Mouse (Mus musculus) forebrain, embryonic 11.5 days (tissue): ENCODE data around the gene Gm26602. TPM values are rescaled to one million over a fixed set of nuclear protein-coding genes. Genes with fewer than 3 reads are reported as not detected.
"Not testable (repeated sequence)": the region's sequence is repeated elsewhere in the genome, so short reads cannot be mapped to it uniquely, and the experiment has no call there.

Source experiments
- ATAC-seq: fragments of 200-750 bp; cut with Nextera tagmentation; replicated peaks from 2 replicates; pipeline ENCODE4 v1.8.0; 2017; ENCODE audit warnings: moderate TSS enrichment; ENCODE audit not compliant: low FRiP score
- DNase-seq: peaks from one replicate; pipeline ENCODE4 v3.0.0-alpha.2; 2017; ENCODE audit warnings: low spot score
- H3K27ac ChIP-seq: fragments of 300-500 bp; sonication (generic); 2 replicates; pipeline ENCODE4 v1.5.1; 2014; ENCODE audit warnings: low read depth, low read length
- H3K27me3 ChIP-seq: fragments of 300-500 bp; sonication (generic); 2 replicates; pipeline ENCODE4 v1.6.1; 2014; ENCODE audit warnings: mild to moderate bottlenecking, low read length, mixed read lengths; ENCODE audit not compliant: control insufficient read depth, insufficient read depth
- H3K36me3 ChIP-seq: fragments of 300-500 bp; sonication (generic); 2 replicates; pipeline ENCODE4 v1.6.1; 2014; ENCODE audit warnings: mild to moderate bottlenecking, low read length, moderate library complexity, mixed read lengths; ENCODE audit not compliant: control insufficient read depth, insufficient read depth
- H3K4me1 ChIP-seq: fragments of 300-500 bp; sonication (generic); replicated peaks from 2 replicates; pipeline ENCODE4 v1.6.1; 2014; ENCODE audit warnings: low read length, mixed read lengths; ENCODE audit not compliant: control insufficient read depth, insufficient read depth
- H3K4me2 ChIP-seq: fragments of 300-500 bp; sonication (generic); 2 replicates; pipeline ENCODE4 v1.6.1; 2014; ENCODE audit warnings: low read depth, mild to moderate bottlenecking, low read length, moderate library complexity, mixed read lengths; ENCODE audit not compliant: severe bottlenecking
- H3K4me3 ChIP-seq: fragments of 300-500 bp; sonication (generic); 2 replicates; pipeline ENCODE4 v1.5.1; 2014; ENCODE audit warnings: low read depth, low read length
- H3K9ac ChIP-seq: fragments of 300-500 bp; sonication (generic); 2 replicates; pipeline ENCODE4 v1.6.1; 2014; ENCODE audit warnings: low read length
- H3K9me3 ChIP-seq: fragments of 300-500 bp; sonication (generic); 2 replicates; pipeline ENCODE4 v1.6.1; 2016; ENCODE audit warnings: low read length, mixed read lengths; ENCODE audit not compliant: control insufficient read depth
- WGBS: fragments of 180-500 bp; shearing (Covaris S2); extraction: QIAGEN DNeasy Blood & Tissue Kit; methylation state at CpG from one replicate; pipeline ENCODE4 v1.1.7; 2014; 5-methylcytosine and 5-hydroxymethylcytosine counted together
- polyA plus RNA-seq: library from polyadenylated mRNA; unstranded; fragments of >200 nt; fragmentation: Nextera tagmentation; extraction: Ambion mirVana; gene quantifications from 2 replicates; pipeline ENCODE4 v1.2.1, GENCODE M21; 2014

The Gm26602 gene
- polyA plus RNA-seq, 1 experiment from 2014 or later, result 14.8 TPM

GRCm38 (mm10) chr10:79890670-79891069 lies 20.0 kb upstream of the Gm26602 start, which contains the start of gene Cfd:
Cfd (plus strand) TSS chr10:79890853.
- H3K27me3 ChIP-seq, result 0 out of 2 replicates have a peak, but pooled peaks cover 2% of the 10 kb centered on the region
- H3K9me3 ChIP-seq, result no peaks in the 10 kb centered on the region
- no peak for ATAC-seq
- H3K9ac ChIP-seq, result no peak within 1 kb of the TSS
- H3K27ac ChIP-seq, result no peak within 1 kb of the TSS
- no peak within 1 kb of the TSS for H3K4me3 ChIP-seq
- WGBS, result 32% methylated on average over 5 of the region's 5 CpGs
- no peaks in the 10 kb centered on the region for H3K4me1 ChIP-seq
- H3K36me3 ChIP-seq, result no peaks in the 10 kb centered on the region
- no peak for DNase-seq
- H3K4me2 ChIP-seq, result no peak within 1 kb of the TSS

GRCm38 (mm10) chr10:79892451-79893118 lies 18.1 kb upstream of the Gm26602 start:
- H3K4me1 ChIP-seq, H3K4me2 ChIP-seq, H3K4me3 ChIP-seq, H3K9ac ChIP-seq, H3K27ac ChIP-seq, H3K9me3 ChIP-seq, H3K36me3 ChIP-seq, H3K27me3 ChIP-seq: not testable (repeated sequence)
- DNase-seq, result peak; percentile 92
- WGBS, result 43% methylated on average over 22 of the region's 22 CpGs
- ATAC-seq, result peak; percentile 65

- H3K4me2 ChIP-seq, result no peak overlapping the region
- H3K9ac ChIP-seq, result no peak overlapping the region
- H3K36me3 ChIP-seq, result peaks cover 2% of the 10 kb centered on the region; the same call in 1 of the 2 replicates
- ATAC-seq (no peak), DNase-seq (no peak)
- H3K27ac ChIP-seq, result no peak overlapping the region
- no peaks in the 10 kb centered on the region for H3K9me3 ChIP-seq
- peaks cover 6% of the 10 kb centered on the region for H3K4me1 ChIP-seq
- H3K27me3 ChIP-seq, result peaks cover 13% of the 10 kb centered on the region; the same call in 1 of the 2 replicates
- WGBS, result 93% methylated on average over 16 of the region's 16 CpGs
- no peak overlapping the region for H3K4me3 ChIP-seq
These were observed 14.3 kb upstream of the Gm26602 start for GRCm38 (mm10) chr10:79896306-79896705.

- Histone ChIP-seq H3K4me2 (no peak overlapping the region), H3K9ac (no peak overlapping the region), H3K27me3 (peaks cover 13% of the 10 kb centered on the region; the same call in 1 of the 2 replicates), H3K4me1 (peaks cover 7% of the 10 kb centered on the region), H3K9me3 (no peaks in the 10 kb centered on the region), H3K4me3 (no peak overlapping the region), H3K27ac (no peak overlapping the region), H3K36me3 (peaks cover 2% of the 10 kb centered on the region; the same call in 1 of the 2 replicates)
- no peak for ATAC-seq
- 89% methylated on average over 13 of the region's 13 CpGs for WGBS
- DNase-seq, result no peak
These were observed 13.8 kb upstream of the Gm26602 start for GRCm38 (mm10) chr10:79896814-79897213.

- H3K27ac ChIP-seq, result no peak overlapping the region
- no peaks in the 10 kb centered on the region for H3K9me3 ChIP-seq
- no peak overlapping the region for H3K4me3 ChIP-seq
- H3K27me3 ChIP-seq, result peaks cover 17% of the 10 kb centered on the region; the same call in 1 of the 2 replicates
- H3K9ac ChIP-seq, result no peak overlapping the region
- ATAC-seq, result no peak
- WGBS, result 56% methylated on average over 19 of the region's 20 CpGs
- no peak for DNase-seq
- no peak overlapping the region for H3K4me2 ChIP-seq
- peaks cover 7% of the 10 kb centered on the region for H3K4me1 ChIP-seq
- H3K36me3 ChIP-seq, result peaks cover 2% of the 10 kb centered on the region; the same call in 1 of the 2 replicates
These were observed 13.1 kb upstream of the Gm26602 start for GRCm38 (mm10) chr10:79897316-79898245.

- peak; percentile 58 for ATAC-seq
- H3K4me3 ChIP-seq, result no peak overlapping the region
- H3K4me1 ChIP-seq, result peaks cover 7% of the 10 kb centered on the region
- 14% methylated on average over 2 of the region's 2 CpGs for WGBS
- peaks cover 2% of the 10 kb centered on the region; the same call in 1 of the 2 replicates for H3K36me3 ChIP-seq
- DNase-seq, result no peak
- H3K27ac ChIP-seq, result no peak overlapping the region
- no peaks in the 10 kb centered on the region for H3K9me3 ChIP-seq
- H3K9ac ChIP-seq, result no peak overlapping the region
- peaks cover 25% of the 10 kb centered on the region; the same call in 1 of the 2 replicates for H3K27me3 ChIP-seq
- no peak overlapping the region for H3K4me2 ChIP-seq
These were observed 9.7 kb upstream of the Gm26602 start for GRCm38 (mm10) chr10:79900951-79901410.

- no peak for ATAC-seq
- H3K36me3 ChIP-seq, result no peaks in the 10 kb centered on the region; the same call in 1 of the 2 replicates
These were observed 3.9 kb upstream of the Gm26602 start for GRCm38 (mm10) chr10:79906712-79907111.

GRCm38 (mm10) chr10:79907415-79907814 lies 3.2 kb upstream of the Gm26602 start:
- Histone ChIP-seq H3K4me2 (no peak overlapping the region), H3K4me1 (0 out of 2 replicates have a peak, but pooled peaks cover 5% of the 10 kb centered on the region), H3K4me3 (no peak overlapping the region), H3K9me3 (no peaks in the 10 kb centered on the region), H3K36me3 (no peaks in the 10 kb centered on the region; the same call in 1 of the 2 replicates), H3K27me3 (peaks cover 11% of the 10 kb centered on the region; the same call in 1 of the 2 replicates), H3K27ac (no peak overlapping the region), H3K9ac (no peak overlapping the region)
- no peak for DNase-seq
- no peak for ATAC-seq
- WGBS, result 95% methylated on average over 10 of the region's 10 CpGs

More at GRCm38 (mm10) chr10:79906712-79907111, 3.9 kb upstream of the Gm26602 start:
- Histone ChIP-seq H3K9ac (no peak overlapping the region), H3K4me3 (no peak overlapping the region), H3K9me3 (no peaks in the 10 kb centered on the region), H3K27me3 (peaks cover 13% of the 10 kb centered on the region; the same call in 1 of the 2 replicates), H3K4me1 (0 out of 2 replicates have a peak, but pooled peaks cover 5% of the 10 kb centered on the region), H3K27ac (no peak overlapping the region), H3K4me2 (no peak overlapping the region)
- WGBS, result 96% methylated on average over 9 of the region's 9 CpGs
- DNase-seq, result no peak
